Mouse (Mus musculus) forebrain, embryonic 15.5 days (tissue): ENCODE results near the gene Adck1. TPM values are rescaled to one million over a fixed set of nuclear protein-coding genes. Genes with fewer than 3 reads are reported as not detected.

ENCODE experiments used
- ATAC-seq: fragments of 200-750 bp; cut with Nextera tagmentation; replicated peaks from 2 replicates; pipeline ENCODE4 v1.8.0; 2017; ENCODE audit warnings: mild to moderate bottlenecking, moderate TSS enrichment, moderate library complexity
- H3K27ac ChIP-seq: fragments of 300-500 bp; sonication (generic); replicated peaks from 2 replicates; pipeline ENCODE4 v1.5.1; 2015; ENCODE audit warnings: mild to moderate bottlenecking, inconsistent platforms
- H3K27me3 ChIP-seq: fragments of 300-500 bp; sonication (generic); 2 replicates; pipeline ENCODE4 v1.6.1; 2015; ENCODE audit warnings: inconsistent platforms
- H3K36me3 ChIP-seq: fragments of 300-500 bp; sonication (generic); 2 replicates; pipeline ENCODE4 v1.6.1; 2015; ENCODE audit warnings: mild to moderate bottlenecking, inconsistent platforms
- H3K4me1 ChIP-seq: fragments of 300-500 bp; sonication (generic); 2 replicates; pipeline ENCODE4 v1.6.1; 2015; ENCODE audit warnings: inconsistent platforms
- H3K4me2 ChIP-seq: fragments of 300-500 bp; sonication (generic); replicated peaks from 2 replicates; pipeline ENCODE4 v1.6.1; 2015; ENCODE audit warnings: mild to moderate bottlenecking, inconsistent platforms
- H3K4me3 ChIP-seq: fragments of 300-500 bp; sonication (generic); 2 replicates; pipeline ENCODE4 v1.5.1; 2015; ENCODE audit warnings: mild to moderate bottlenecking, inconsistent platforms
- H3K9ac ChIP-seq: fragments of 300-500 bp; sonication (generic); replicated peaks from 2 replicates; pipeline ENCODE4 v1.6.1; 2015; ENCODE audit warnings: mild to moderate bottlenecking, inconsistent platforms
- H3K9me3 ChIP-seq: fragments of 300-500 bp; sonication (generic); 2 replicates; pipeline ENCODE4 v1.6.1; 2016; ENCODE audit warnings: inconsistent platforms
- WGBS: fragments of 180-500 bp; shearing (Covaris S2); methylation state at CpG from one replicate; pipeline ENCODE4 v1.1.7; 2015; ENCODE audit warnings: mixed read lengths; 5-methylcytosine and 5-hydroxymethylcytosine counted together
- polyA plus RNA-seq: library from polyadenylated mRNA; unstranded; fragments of >200 nt; fragmentation: Nextera tagmentation; extraction: Ambion mirVana; gene quantifications from 2 replicates; pipeline ENCODE4 v1.2.1, GENCODE M21; 2015

The Adck1 gene
- polyA plus RNA-seq, 1 experiment from 2014 or later = 35.1 TPM

- H3K36me3 ChIP-seq = no peaks in the 10 kb centered on the region
- H3K9ac ChIP-seq = no peak overlapping the region
- 81% methylated on average over 4 of the region's 4 CpGs for WGBS
- no peaks in the 10 kb centered on the region for H3K27me3 ChIP-seq
- no peak overlapping the region for H3K4me3 ChIP-seq
- no peaks in the 10 kb centered on the region for H3K9me3 ChIP-seq
- H3K27ac ChIP-seq = no peak overlapping the region
- peaks cover 13% of the 10 kb centered on the region for H3K4me1 ChIP-seq
- no peak overlapping the region for H3K4me2 ChIP-seq
- no peak for ATAC-seq
Measured at GRCm38 (mm10) chr12:88432277-88432676, 71.9 kb downstream of the Adck1 start.

GRCm38 (mm10) chr12:88433171-88433570, 72.8 kb downstream of the Adck1 start:
- H3K36me3 ChIP-seq = no peaks in the 10 kb centered on the region
- no peak for ATAC-seq
- WGBS = 97% methylated on average over 7 of the region's 7 CpGs

GRCm38 (mm10) chr12:88436962-88437750, 76.8 kb downstream of the Adck1 start:
- H3K4me1 ChIP-seq = peaks cover 10% of the 10 kb centered on the region
- H3K9ac ChIP-seq = no peak overlapping the region
- no peaks in the 10 kb centered on the region for H3K27me3 ChIP-seq
- H3K27ac ChIP-seq = no peak overlapping the region
- H3K4me2 ChIP-seq = no peak overlapping the region
- H3K36me3 ChIP-seq = no peaks in the 10 kb centered on the region
- H3K4me3 ChIP-seq = no peak overlapping the region
- H3K9me3 ChIP-seq = no peaks in the 10 kb centered on the region
- WGBS = 74% methylated on average over 15 of the region's 15 CpGs
- no peak for ATAC-seq

More at GRCm38 (mm10) chr12:88433171-88433570, 72.8 kb downstream of the Adck1 start:
- Histone ChIP-seq H3K4me3 (no peak overlapping the region), H3K27me3 (no peaks in the 10 kb centered on the region), H3K9me3 (no peaks in the 10 kb centered on the region), H3K27ac (no peak overlapping the region), H3K4me2 (no peak overlapping the region), H3K4me1 (peaks cover 4% of the 10 kb centered on the region; the same call in 1 of the 2 replicates), H3K9ac (no peak overlapping the region)

GRCm38 (mm10) chr12:88441922-88442809, 81.8 kb downstream of the Adck1 start:
- Histone ChIP-seq H3K4me2 (no peak overlapping the region), H3K36me3 (no peaks in the 10 kb centered on the region), H3K27me3 (no peaks in the 10 kb centered on the region), H3K27ac (peak overlapping the region; percentile 55), H3K9ac (no peak overlapping the region), H3K4me3 (no peak overlapping the region), H3K9me3 (no peaks in the 10 kb centered on the region), H3K4me1 (peaks cover 20% of the 10 kb centered on the region)
- 51% methylated on average over 14 of the region's 14 CpGs for WGBS
- ATAC-seq = peak; percentile 54; the same call in 1 of the 2 replicates

- Histone ChIP-seq H3K27ac (no peak overlapping the region), H3K4me2 (no peak overlapping the region), H3K4me1 (peaks cover 20% of the 10 kb centered on the region), H3K9ac (no peak overlapping the region), H3K9me3 (no peaks in the 10 kb centered on the region), H3K27me3 (no peaks in the 10 kb centered on the region), H3K4me3 (no peak overlapping the region), H3K36me3 (no peaks in the 10 kb centered on the region)
- ATAC-seq = no peak
- 87% methylated on average over 5 of the region's 5 CpGs for WGBS
Measured at GRCm38 (mm10) chr12:88444040-88444439, 83.7 kb downstream of the Adck1 start.

- Histone ChIP-seq H3K27ac (no peak overlapping the region), H3K9ac (no peak overlapping the region), H3K4me2 (no peak overlapping the region), H3K4me1 (peaks cover 18% of the 10 kb centered on the region), H3K36me3 (no peaks in the 10 kb centered on the region), H3K9me3 (no peaks in the 10 kb centered on the region), H3K27me3 (no peaks in the 10 kb centered on the region), H3K4me3 (no peak overlapping the region)
- 91% methylated on average over 3 of the region's 3 CpGs for WGBS
- no peak for ATAC-seq
Measured at GRCm38 (mm10) chr12:88445471-88445870, 85.1 kb downstream of the Adck1 start.

- 41% methylated on average over 4 of the region's 4 CpGs for WGBS
- Histone ChIP-seq H3K4me2 (no peak overlapping the region), H3K9me3 (no peaks in the 10 kb centered on the region), H3K4me1 (no peaks in the 10 kb centered on the region), H3K9ac (no peak overlapping the region), H3K27me3 (no peaks in the 10 kb centered on the region), H3K27ac (no peak overlapping the region), H3K4me3 (no peak overlapping the region), H3K36me3 (no peaks in the 10 kb centered on the region)
- peak; percentile 60; the same call in 1 of the 2 replicates for ATAC-seq
Measured at GRCm38 (mm10) chr12:88450658-88451563, 90.6 kb downstream of the Adck1 start.

- no peaks in the 10 kb centered on the region for H3K9me3 ChIP-seq
- H3K9ac ChIP-seq = no peak overlapping the region
- H3K36me3 ChIP-seq = no peaks in the 10 kb centered on the region
- H3K27me3 ChIP-seq = no peaks in the 10 kb centered on the region
- H3K27ac ChIP-seq = no peak overlapping the region
- 91% methylated on average over 12 of the region's 12 CpGs for WGBS
- ATAC-seq = no peak
- no peak overlapping the region for H3K4me3 ChIP-seq
- H3K4me1 ChIP-seq = no peaks in the 10 kb centered on the region
- H3K4me2 ChIP-seq = no peak overlapping the region
Measured at GRCm38 (mm10) chr12:88454701-88455410, 94.5 kb downstream of the Adck1 start.

GRCm38 (mm10) chr12:88457021-88457420, 96.7 kb downstream of the Adck1 start:
- H3K36me3 ChIP-seq = peaks cover 5% of the 10 kb centered on the region; the same call in 1 of the 2 replicates
- 100% methylated on average over 1 of the region's 1 CpGs for WGBS
- no peak for ATAC-seq
- no peaks in the 10 kb centered on the region for H3K4me1 ChIP-seq
- no peak overlapping the region for H3K27ac ChIP-seq
- H3K4me3 ChIP-seq = no peak overlapping the region
- H3K9ac ChIP-seq = no peak overlapping the region
- H3K9me3 ChIP-seq = no peaks in the 10 kb centered on the region
- H3K4me2 ChIP-seq = no peak overlapping the region
- H3K27me3 ChIP-seq = no peaks in the 10 kb centered on the region

- Histone ChIP-seq H3K4me2 (no peak overlapping the region), H3K27me3 (no peaks in the 10 kb centered on the region), H3K9me3 (no peaks in the 10 kb centered on the region), H3K9ac (no peak overlapping the region), H3K4me1 (no peaks in the 10 kb centered on the region), H3K4me3 (no peak overlapping the region), H3K36me3 (peaks cover 5% of the 10 kb centered on the region; the same call in 1 of the 2 replicates), H3K27ac (no peak overlapping the region)
- WGBS = 97% methylated on average over 12 of the region's 12 CpGs
- no peak for ATAC-seq
Measured at GRCm38 (mm10) chr12:88458936-88459335, 98.6 kb downstream of the Adck1 start.

GRCm38 (mm10) chr12:88459461-88459860, 99.1 kb downstream of the Adck1 start:
- Histone ChIP-seq H3K4me2 (no peak overlapping the region), H3K9ac (no peak overlapping the region), H3K4me3 (no peak overlapping the region), H3K9me3 (no peaks in the 10 kb centered on the region), H3K4me1 (no peaks in the 10 kb centered on the region), H3K36me3 (peaks cover 5% of the 10 kb centered on the region; the same call in 1 of the 2 replicates), H3K27ac (no peak overlapping the region), H3K27me3 (no peaks in the 10 kb centered on the region)
- WGBS = 70% methylated on average over 1 of the region's 1 CpGs
- ATAC-seq = no peak
